Mouse (Mus musculus) naive thymus-derived CD4-positive, alpha-beta T cell, adult 2 months (primary cell): ENCODE data around the gene Olfr611.
"Not testable (repeated sequence)": the region's sequence is repeated elsewhere in the genome, so short reads cannot be mapped to it uniquely, and the experiment has no call there.

Experiments
- DNase-seq: peaks from one replicate; pipeline ENCODE4 v3.0.0-alpha.2; 2011; ENCODE audit warnings: low read depth

The Olfr611 gene

DNA sequence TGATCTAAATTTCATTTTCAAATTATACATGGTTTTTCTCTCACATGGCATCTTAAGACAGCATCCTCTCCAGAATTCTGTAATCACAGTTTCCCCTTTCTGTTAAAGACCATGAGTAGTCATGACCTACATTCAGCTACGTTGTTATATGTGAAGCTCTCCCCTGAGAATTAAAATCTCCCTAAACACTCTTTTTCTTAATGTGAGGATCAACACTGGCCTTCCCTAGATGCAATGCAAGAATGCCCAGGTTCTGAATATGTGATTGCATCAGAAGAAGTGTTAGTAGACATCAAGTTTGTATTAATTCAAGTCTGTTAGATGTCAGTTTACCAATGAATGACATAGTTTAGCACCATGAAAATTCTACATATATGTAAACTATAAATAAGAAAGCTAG lies at the start of gene Olfr611:
TSS of gene Olfr611 (minus strand) at position 101 of the 400 bp plus-strand sequence.
- DNase-seq = not testable (repeated sequence)

DNA sequence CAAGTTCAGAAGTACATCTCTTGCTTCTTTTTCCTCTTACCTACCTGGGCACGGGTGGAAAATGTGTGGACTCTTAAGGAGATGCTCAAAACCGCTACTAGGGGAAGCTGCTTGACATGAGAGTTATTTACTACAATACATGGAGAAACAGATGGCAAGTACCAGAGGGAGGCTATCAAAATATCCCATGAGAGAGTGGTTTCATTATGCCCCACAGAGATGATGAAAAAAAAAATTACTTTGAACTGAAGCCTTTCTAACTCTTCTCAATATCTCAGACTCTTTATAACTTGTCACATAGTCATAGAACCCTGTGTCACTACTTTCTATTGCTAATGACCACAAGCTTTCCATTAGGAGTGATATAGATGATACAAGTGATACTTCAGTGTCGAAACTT lies 48.4 kb upstream of the Olfr611 start, which contains the start of gene Olfr616:
TSS of gene Olfr616 (minus strand) at position 101 of the 400 bp plus-strand sequence.
- no peak for DNase-seq

DNA sequence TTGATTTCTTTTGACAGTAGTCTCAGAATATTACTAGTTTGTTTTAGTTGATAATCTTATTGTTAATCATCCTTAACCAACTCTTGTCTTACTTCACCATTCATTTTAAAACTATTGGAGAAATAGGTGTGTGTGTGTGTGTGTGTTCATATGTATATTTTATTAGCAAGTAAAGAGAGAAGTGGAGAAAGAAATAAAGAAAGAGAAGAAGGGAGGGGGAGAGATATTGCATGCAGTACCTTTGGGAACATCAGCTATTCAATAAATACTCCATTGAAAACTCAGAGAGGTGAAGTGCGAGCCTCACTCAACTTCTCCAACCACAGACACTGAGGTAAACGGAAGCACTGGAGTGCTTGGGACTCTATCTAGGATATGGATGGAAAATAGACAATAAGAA lies 35.1 kb upstream of the Olfr611 start, which contains the start of gene Olfr615:
TSS of gene Olfr615 (plus strand) at position 301 of the 400 bp plus-strand sequence.
- no peak for DNase-seq

DNA sequence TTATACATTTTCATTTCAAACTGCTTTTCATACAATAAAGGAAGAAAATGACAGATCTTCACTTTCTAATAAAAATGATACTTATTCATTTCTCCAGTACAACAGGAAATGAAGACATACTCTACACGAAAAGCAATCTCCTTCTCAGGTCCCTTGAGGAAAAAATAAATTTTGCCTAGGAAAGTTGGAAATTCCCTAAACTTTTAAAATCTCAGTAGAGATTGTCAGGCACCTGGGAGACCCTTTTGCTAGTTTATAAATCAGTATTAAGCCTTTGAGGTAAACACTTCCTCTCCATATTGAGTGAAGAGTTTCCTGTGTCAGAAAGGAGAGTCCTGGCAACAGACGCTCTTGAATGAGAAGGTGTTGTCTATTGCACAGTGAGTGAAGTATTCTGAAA lies 27.1 kb upstream of the Olfr611 start, which contains the start of gene Olfr613:
TSS of gene Olfr613 (plus strand) at position 301 of the 400 bp plus-strand sequence.
- no peak for DNase-seq

DNA sequence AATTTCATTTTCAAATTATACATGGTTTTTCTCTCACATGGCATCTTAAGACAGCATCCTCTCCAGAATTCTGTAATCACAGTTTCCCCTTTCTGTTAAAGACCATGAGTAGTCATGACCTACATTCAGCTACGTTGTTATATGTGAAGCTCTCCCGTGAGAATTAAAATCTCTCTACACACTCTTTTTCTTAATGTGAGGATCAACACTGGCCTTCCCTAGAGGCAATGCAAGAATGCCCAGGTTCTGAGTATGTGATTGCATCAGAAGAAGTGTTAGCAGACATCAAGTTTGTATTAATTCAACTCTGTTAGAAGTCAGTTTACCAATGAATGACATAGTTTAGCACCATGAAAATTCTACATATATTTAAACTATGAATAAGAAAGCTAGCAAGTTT lies 22.0 kb upstream of the Olfr611 start, which contains the start of gene Olfr612:
TSS of gene Olfr612 (minus strand) at position 101 of the 400 bp plus-strand sequence.
- not testable (repeated sequence) for DNase-seq

DNA sequence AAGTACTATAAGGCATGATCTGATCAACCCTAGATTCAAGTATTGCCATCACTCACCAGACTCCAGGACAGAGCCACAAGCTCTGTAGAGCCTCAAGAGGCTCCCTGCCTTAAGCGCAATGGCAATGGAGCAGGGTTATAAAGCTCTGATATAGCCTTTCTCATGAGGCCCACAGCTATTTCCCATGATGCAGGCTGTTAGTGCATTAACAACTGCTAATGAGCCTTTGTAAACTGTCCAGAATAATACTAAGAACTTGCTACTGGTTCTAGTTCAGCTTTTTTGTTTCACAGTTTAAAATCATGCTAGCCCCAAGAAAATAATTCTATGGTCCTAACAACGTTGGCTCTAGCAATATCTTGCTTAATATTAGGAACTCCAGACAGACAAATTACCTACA lies 8.6 kb downstream of the Olfr611 start, which contains the start of gene Olfr610:
TSS of gene Olfr610 (minus strand) at position 101 of the 400 bp plus-strand sequence.
- no peak for DNase-seq

DNA sequence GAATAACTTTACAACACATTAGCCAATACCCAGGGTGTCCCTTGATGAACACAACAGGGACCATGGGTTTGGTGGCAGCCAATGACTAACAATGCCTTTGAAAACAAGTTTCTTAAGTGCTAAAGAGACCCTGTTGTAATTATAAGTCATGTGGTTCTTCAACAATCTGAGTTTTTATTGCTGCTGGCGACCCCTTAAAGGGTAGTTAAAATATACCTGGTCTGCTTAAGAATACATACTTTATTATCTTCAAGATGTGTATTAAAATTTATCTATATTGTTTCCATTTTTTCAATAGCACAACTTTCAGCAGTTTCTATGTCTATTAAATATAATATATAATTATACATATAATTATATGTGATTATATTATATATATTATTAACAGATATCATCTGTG lies 22.7 kb downstream of the Olfr611 start, which contains the start of gene Olfr609:
TSS of gene Olfr609 (minus strand) at position 101 of the 400 bp plus-strand sequence.
- no peak for DNase-seq

DNA sequence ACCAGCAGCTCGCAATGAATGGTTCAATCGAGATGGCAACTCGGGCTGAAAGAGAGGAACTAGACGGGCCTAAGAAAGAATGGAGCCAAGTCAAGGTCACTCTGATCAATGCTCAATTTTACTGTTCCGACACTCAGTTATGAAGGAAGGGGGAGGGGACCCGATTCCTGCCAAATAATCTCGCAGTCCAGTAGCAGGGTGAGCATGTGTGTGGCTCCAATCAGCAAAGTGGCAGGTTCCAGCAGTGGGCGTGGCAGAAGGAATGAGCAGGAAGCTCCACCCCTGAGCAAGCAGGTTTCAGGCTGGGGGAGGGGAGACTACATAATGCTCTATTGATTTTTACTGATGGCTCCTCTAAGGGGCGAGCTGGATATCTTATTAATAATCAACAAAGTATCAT lies 43.5 kb downstream of the Olfr611 start:
- not testable (repeated sequence) for DNase-seq

DNA sequence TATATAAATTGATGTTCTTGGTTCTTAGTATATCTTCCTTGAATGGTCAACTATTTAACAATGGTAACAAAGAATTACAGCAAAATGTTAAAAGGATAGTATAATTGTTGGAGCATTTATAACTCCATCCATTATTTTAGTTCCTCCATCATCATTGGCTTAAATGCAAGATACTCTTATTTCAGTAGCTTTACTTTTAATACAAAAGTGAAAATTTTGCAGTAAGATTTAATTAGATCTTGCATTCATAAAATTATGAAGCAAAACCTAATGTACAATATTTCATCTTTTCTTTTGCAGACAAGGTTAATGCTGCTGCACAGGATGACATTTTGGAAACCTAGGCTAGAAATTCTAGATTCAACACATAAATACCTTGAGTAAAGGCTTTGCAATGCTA lies 51.1 kb downstream of the Olfr611 start, which contains the start of gene Olfr608:
TSS of gene Olfr608 (plus strand) at position 301 of the 400 bp plus-strand sequence.
- no peak for DNase-seq
